Comparison of ENCODE assay signal across 10 mouse cellular contexts in genomic region chr11:95432194-95432593, GRCm38 (mm10). TPM values are rescaled to one million over a fixed set of nuclear protein-coding genes. Genes with fewer than 3 reads are reported as not detected.
A peak's percentile ranks its signal among the peaks of the same experiment; 100 is the strongest.
DNase-seq lines count a peak whose midpoint lies in the region; ATAC-seq and TF ChIP-seq lines count a peak whose summit lies in the region.
"Had no signal": no experiment of that assay in that cellular context is flagged by ENCODE, and none has a peak within 500 bp of the region (broad histone marks: within the 10 kb centered on the region; RNA-seq: fewer than 3 reads in every experiment).

No protein-coding gene starts in this region.

- no peak overlapping the region for H3K4me2 ChIP-seq in liver, embryonic 11.5 days
- H3K4me2 ChIP-seq in forebrain, embryonic 16.5 days (ENCODE audit: low read length) = no peak overlapping the region
- no peak overlapping the region for H3K4me2 ChIP-seq in hindbrain, embryonic 16.5 days (ENCODE audit: low read length)
- H3K4me2 ChIP-seq: limb, embryonic 15.5 days had no signal

- H3K36me3 ChIP-seq in liver, embryonic 11.5 days (ENCODE audit: control insufficient read depth, insufficient read depth, low read length) = no peaks in the 10 kb centered on the region
- no peaks in the 10 kb centered on the region; the same call in 1 of the 2 replicates for H3K36me3 ChIP-seq in spleen, adult 2 months (ENCODE audit: control insufficient read depth, insufficient read depth, low read length)
- no peaks in the 10 kb centered on the region for H3K36me3 ChIP-seq in forebrain, embryonic 16.5 days (ENCODE audit: control insufficient read depth, insufficient read depth)
- H3K36me3 ChIP-seq in hindbrain, embryonic 16.5 days (ENCODE audit: control insufficient read depth, insufficient read depth, low read length) = no peaks in the 10 kb centered on the region
- H3K36me3 ChIP-seq: limb, embryonic 15.5 days had no signal

- TF ChIP-seq CTCF in spleen, adult 2 months (IDR thresholded peaks at IDR 0.05; ENCODE audit: extremely low read depth, insufficient read depth, insufficient read length, insufficient replicate concordance) = peak; percentile 54; the same call in 1 of the 2 replicates

- H3K9me3 ChIP-seq in liver, embryonic 11.5 days (ENCODE audit: control insufficient read depth, low read length) = no peaks in the 10 kb centered on the region
- H3K9me3 ChIP-seq in forebrain, embryonic 16.5 days (ENCODE audit: control insufficient read depth, low read length) = no peaks in the 10 kb centered on the region
- no peaks in the 10 kb centered on the region for H3K9me3 ChIP-seq in hindbrain, embryonic 16.5 days (ENCODE audit: control insufficient read depth, low read length)
- H3K9me3 ChIP-seq: limb, embryonic 15.5 days had no signal

- TF ChIP-seq POLR2A in spleen, adult 2 months (IDR thresholded peaks at IDR 0.05; ENCODE audit: low read depth, low read length) = no peak

- no peak overlapping the region for H3K4me3 ChIP-seq in liver, embryonic 11.5 days (ENCODE audit: low read depth, low read length)
- no peak overlapping the region for H3K4me3 ChIP-seq in spleen, adult 2 months (ENCODE audit: extremely low read depth, insufficient read depth, insufficient read length)
- no peak overlapping the region for H3K4me3 ChIP-seq in forebrain, embryonic 16.5 days (replicated peaks; ENCODE audit: low read length)
- no peak overlapping the region for H3K4me3 ChIP-seq in hindbrain, embryonic 16.5 days (ENCODE audit: low read length)
- H3K4me3 ChIP-seq: erythroblast, embryonic 14.5 days; limb, embryonic 15.5 days had no signal

- H3K4me1 ChIP-seq in liver, embryonic 11.5 days (replicated peaks; ENCODE audit: control insufficient read depth, insufficient read depth, low read length) = peaks cover 7% of the 10 kb centered on the region
- 0 out of 2 replicates have a peak, but pooled peaks cover 2% of the 10 kb centered on the region for H3K4me1 ChIP-seq in spleen, adult 2 months (ENCODE audit: control insufficient read depth, insufficient read depth, insufficient read length)
- H3K4me1 ChIP-seq in forebrain, embryonic 16.5 days (replicated peaks; ENCODE audit: control insufficient read depth, insufficient read depth, low read length) = no peaks in the 10 kb centered on the region
- H3K4me1 ChIP-seq in hindbrain, embryonic 16.5 days (ENCODE audit: control insufficient read depth, insufficient read depth, low read depth, low read length) = no peaks in the 10 kb centered on the region
- H3K4me1 ChIP-seq: limb, embryonic 15.5 days had no signal

- WGBS in liver, embryonic 11.5 days = 83% methylated on average over 2 of the region's 2 CpGs
- WGBS in spleen, adult 2 months = 92% methylated on average over 2 of the region's 2 CpGs
- WGBS in forebrain, embryonic 16.5 days = 91% methylated on average over 2 of the region's 2 CpGs
- WGBS in hindbrain, embryonic 16.5 days = 90% methylated on average over 2 of the region's 2 CpGs

- no peak overlapping the region for H3K9ac ChIP-seq in liver, embryonic 11.5 days (ENCODE audit: low read depth, low read length)
- no peak overlapping the region for H3K9ac ChIP-seq in forebrain, embryonic 16.5 days (replicated peaks; ENCODE audit: low read depth, low read length)
- no peak overlapping the region for H3K9ac ChIP-seq in hindbrain, embryonic 16.5 days (ENCODE audit: low read depth, low read length)
- H3K9ac ChIP-seq: limb, embryonic 15.5 days had no signal

- no peak for ATAC-seq in liver, embryonic 11.5 days (replicated peaks; ENCODE audit: low FRiP score)
- ATAC-seq in forebrain, embryonic 16.5 days = no peak
- no peak for ATAC-seq in hindbrain, embryonic 16.5 days

- H3K27ac ChIP-seq in liver, embryonic 11.5 days (ENCODE audit: low read depth, low read length) = no peak overlapping the region
- H3K27ac ChIP-seq in spleen, adult 2 months (ENCODE audit: insufficient read depth, low read length) = no peak overlapping the region
- no peak overlapping the region for H3K27ac ChIP-seq in forebrain, embryonic 16.5 days (ENCODE audit: low read length)
- no peak overlapping the region for H3K27ac ChIP-seq in hindbrain, embryonic 16.5 days (ENCODE audit: low read depth, low read length)
- H3K27ac ChIP-seq: limb, embryonic 15.5 days had no signal

- H3K27me3 ChIP-seq in liver, embryonic 11.5 days (replicated peaks; ENCODE audit: control insufficient read depth, insufficient read depth, low read length) = no peaks in the 10 kb centered on the region
- H3K27me3 ChIP-seq in spleen, adult 2 months (ENCODE audit: control insufficient read depth, insufficient read depth, low read length) = no peaks in the 10 kb centered on the region
- H3K27me3 ChIP-seq in forebrain, embryonic 16.5 days (replicated peaks; ENCODE audit: control insufficient read depth, insufficient read depth, low read length) = no peaks in the 10 kb centered on the region
- H3K27me3 ChIP-seq in hindbrain, embryonic 16.5 days (replicated peaks; ENCODE audit: control insufficient read depth, insufficient read depth, low read length) = no peaks in the 10 kb centered on the region
- H3K27me3 ChIP-seq: limb, embryonic 15.5 days had no signal

- peak; percentile 44 to 52 for DNase-seq in adrenal gland, adult 18-20 months (ENCODE audit: low spot score in 2 of 2)
- DNase-seq in adrenal gland, adult 8-10 months = no peak
- DNase-seq in liver = peak; percentile 36
- no peak for DNase-seq in liver, embryonic 11.5 days (ENCODE audit: low spot score)
- peak; percentile 48 for DNase-seq in kidney, postnatal 10 days
- DNase-seq in spleen, adult 2 months (ENCODE audit: low read depth in 1 of 2, low spot score in 2 of 2) = peak in 1 of 2 experiments; percentile 33

RNA-seq across cellular contexts. Expression of gene Spop, which starts 18.3 kb away (rescaled TPM):
- 100 to 1,000 TPM; 134 to 145 TPM for total RNA-seq in adrenal gland, adult 18-20 months (2021)
- total RNA-seq in adrenal gland, adult 8-10 months (2022) = 100 to 1,000 TPM; 160 to 216 (median 189) TPM
- polyA plus RNA-seq in liver, embryonic 11.5 days (2014; fragmentation: Nextera tagmentation; extraction: Ambion mirVana) = 88.1 and 92.4 TPM in 2 replicates
- polyA plus RNA-seq in spleen, adult 2 months (2012; rRNA removed) = 31.0 and 31.4 TPM in 2 replicates
- polyA plus RNA-seq in forebrain, embryonic 16.5 days (2015; fragmentation: Nextera tagmentation; extraction: Ambion mirVana) = 252 and 265 TPM in 2 replicates
- 222 and 250 TPM in 2 replicates for polyA plus RNA-seq in hindbrain, embryonic 16.5 days (2015; fragmentation: Nextera tagmentation; extraction: Ambion mirVana)

RNA-seq across cellular contexts. Expression of gene Slc35b1, which starts 47.7 kb away (rescaled TPM):
- 10 to 100 TPM; 55.7 to 65.8 TPM for total RNA-seq in adrenal gland, adult 18-20 months (2021)
- 10 to 100 TPM; 62.7 to 88.9 (median 78.0) TPM for total RNA-seq in adrenal gland, adult 8-10 months (2022)
- polyA plus RNA-seq in liver, embryonic 11.5 days (2014; fragmentation: Nextera tagmentation; extraction: Ambion mirVana) = 78.8 and 86.8 TPM in 2 replicates
- polyA plus RNA-seq in spleen, adult 2 months (2012; rRNA removed) = 40.9 and 44.9 TPM in 2 replicates
- polyA plus RNA-seq in forebrain, embryonic 16.5 days (2015; fragmentation: Nextera tagmentation; extraction: Ambion mirVana) = 152 and 154 TPM in 2 replicates
- polyA plus RNA-seq in hindbrain, embryonic 16.5 days (2015; fragmentation: Nextera tagmentation; extraction: Ambion mirVana) = 142 and 147 TPM in 2 replicates

Comparison
In these comparisons a context has a peak if more than half of its experiments do, and no peak if none do; other contexts are left out.
1. DNase-seq: peak in adrenal gland, adult 18-20 months (2 of 2), liver (single experiment) and kidney, postnatal 10 days (single experiment); none in adrenal gland, adult 8-10 months (single experiment) and liver, embryonic 11.5 days (single experiment).